Mouse (Mus musculus) CH12.LX (cell line): Measurements from ENCODE around the gene Phrf1. TPM values are rescaled to one million over a fixed set of nuclear protein-coding genes. Genes with fewer than 3 reads are reported as not detected.

Experiments used
- DNase-seq: peaks from one replicate; pipeline ENCODE4 v3.0.0-alpha.2; 2013; ENCODE audit errors: extremely low read depth
- H3K27ac ChIP-seq: 2 replicates; pipeline ENCODE4 v1.5.1; 2012; ENCODE audit warnings: low read depth, mild to moderate bottlenecking, control low read depth, moderate library complexity; ENCODE audit not compliant: insufficient read depth
- H3K27me3 ChIP-seq: replicated peaks from 2 replicates; pipeline ENCODE3; 2012; ENCODE audit warnings: inconsistent platforms
- H3K36me3 ChIP-seq, 2 experiments: replicated peaks in 1 of 2; 2 replicates each; pipeline versions ENCODE3 to v1.6.1; 2012; ENCODE audit warnings: inconsistent platforms in 1 of 2, low read length in 1 of 2, mild to moderate bottlenecking in 1 of 2, mixed read lengths in 1 of 2, moderate library complexity in 1 of 2; ENCODE audit not compliant: control insufficient read depth in 1 of 2, insufficient read depth in 1 of 2
- H3K4me1 ChIP-seq, 2 experiments: 2 replicates each; pipeline ENCODE4 v1.6.1; 2012; ENCODE audit warnings: inconsistent platforms in 1 of 2, moderate library complexity in 1 of 2; ENCODE audit not compliant: insufficient read depth in 2 of 2, control insufficient read depth in 1 of 2
- H3K4me2 ChIP-seq: 2 replicates; pipeline ENCODE4 v1.6.1; 2012; ENCODE audit warnings: low read depth, mild to moderate bottlenecking, control low read depth; ENCODE audit not compliant: poor library complexity, insufficient read depth, severe bottlenecking
- H3K4me3 ChIP-seq, 3 experiments: fragments of 150-350 bp in 1 of 3; sonication (generic) in 1 of 3; replicated peaks in 1 of 3; 2 replicates each; pipeline versions ENCODE3 to v1.5.1; 2011 to 2012; ENCODE audit warnings: low read depth in 2 of 3, low read length in 2 of 3, mild to moderate bottlenecking in 2 of 3, moderate library complexity in 2 of 3, control low read depth in 1 of 3, improper control_type of control experiment in 1 of 3, inconsistent platforms in 1 of 3, mixed read lengths in 1 of 3; ENCODE audit not compliant: poor library complexity in 1 of 3
- H3K79me2 ChIP-seq: replicated peaks from 2 replicates; pipeline ENCODE4 v1.6.1; 2012; ENCODE audit warnings: mild to moderate bottlenecking, moderate library complexity; ENCODE audit not compliant: control insufficient read depth, poor library complexity, insufficient read depth, severe bottlenecking; ENCODE audit errors: extremely low read depth
- H3K9ac ChIP-seq: 2 replicates; pipeline ENCODE4 v1.6.1; 2012; ENCODE audit warnings: low read depth, mild to moderate bottlenecking, control low read depth, moderate library complexity; ENCODE audit not compliant: insufficient read depth
- H3K9me3 ChIP-seq: replicated peaks from 2 replicates; pipeline ENCODE3; 2012; ENCODE audit warnings: low read length, inconsistent platforms, mixed read lengths
- ELF1 ChIP-seq: IDR thresholded peaks from 2 replicates; pipeline ENCODE4 v1.6.1; 2014; ENCODE audit warnings: low read depth, mild to moderate bottlenecking, inconsistent platforms, low read length, improper control_type of control experiment
- IRF4 ChIP-seq: IDR thresholded peaks from 2 replicates; pipeline ENCODE4 v1.6.1; 2014; ENCODE audit warnings: low read depth, mild to moderate bottlenecking, inconsistent platforms, low read length, improper control_type of control experiment
- MAFK ChIP-seq: IDR thresholded peaks from 2 replicates; pipeline ENCODE4 v1.6.1; 2011; ENCODE audit warnings: low read length, improper control_type of control experiment; ENCODE audit not compliant: insufficient replicate concordance
- MAZ ChIP-seq: IDR thresholded peaks from 2 replicates; pipeline ENCODE4 v1.6.1; 2012; ENCODE audit warnings: low read depth, mild to moderate bottlenecking, inconsistent platforms, low read length, improper control_type of control experiment, moderate library complexity
- MEF2A ChIP-seq: IDR thresholded peaks from 2 replicates; pipeline ENCODE4 v1.6.1; 2014; ENCODE audit warnings: low read depth, mild to moderate bottlenecking, inconsistent platforms, low read length, improper control_type of control experiment, borderline replicate concordance
- MXI1 ChIP-seq: IDR thresholded peaks from 2 replicates; pipeline ENCODE4 v1.6.1; 2011; ENCODE audit warnings: mild to moderate bottlenecking, low read depth, low read length, improper control_type of control experiment
- MYC ChIP-seq: IDR thresholded peaks from 2 replicates; pipeline ENCODE4 v1.6.1; 2011; ENCODE audit warnings: low read depth, mild to moderate bottlenecking, improper control_type of control experiment, low read length
- NELFE ChIP-seq: IDR thresholded peaks from 2 replicates; pipeline ENCODE4 v1.6.1; 2011; ENCODE audit warnings: low read depth, low read length, improper control_type of control experiment
- NRF1 ChIP-seq: IDR thresholded peaks from 2 replicates; pipeline ENCODE4 v1.6.1; 2014; ENCODE audit warnings: low read depth, mild to moderate bottlenecking, inconsistent platforms, low read length, improper control_type of control experiment, moderate library complexity
- POLR2A ChIP-seq: IDR thresholded peaks from 2 replicates; pipeline ENCODE4 v1.6.1; 2011; ENCODE audit warnings: low read depth, mild to moderate bottlenecking, improper control_type of control experiment, low read length
- POLR2AphosphoS2 ChIP-seq: IDR thresholded peaks from 2 replicates; pipeline ENCODE4 v1.6.1; 2011; ENCODE audit warnings: low read depth, low read length, improper control_type of control experiment
- RCOR1 ChIP-seq: conservative IDR thresholded peaks from 2 replicates; pipeline ENCODE4 v1.6.1; 2012; ENCODE audit warnings: low read depth, mild to moderate bottlenecking, inconsistent platforms, low read length, improper control_type of control experiment
- TBP ChIP-seq: conservative IDR thresholded peaks from 2 replicates; pipeline ENCODE4 v1.6.1; 2011; ENCODE audit warnings: low read depth, low read length, improper control_type of control experiment
- UBTF ChIP-seq: IDR thresholded peaks from 2 replicates; pipeline ENCODE4 v1.6.1; 2012; ENCODE audit warnings: low read depth, mild to moderate bottlenecking, inconsistent platforms, low read length, improper control_type of control experiment, moderate library complexity
- USF1 ChIP-seq: IDR thresholded peaks from 2 replicates; pipeline ENCODE4 v1.6.1; 2014; ENCODE audit warnings: low read depth, mild to moderate bottlenecking, inconsistent platforms, low read length, improper control_type of control experiment
- ZC3H11A ChIP-seq: IDR thresholded peaks from 2 replicates; pipeline ENCODE4 v1.6.1; 2012; ENCODE audit warnings: low read depth, mild to moderate bottlenecking, inconsistent platforms, low read length, improper control_type of control experiment
- ZKSCAN1 ChIP-seq: IDR thresholded peaks from 2 replicates; pipeline ENCODE4 v1.6.1; 2012; ENCODE audit warnings: low read depth, inconsistent platforms, low read length, improper control_type of control experiment, borderline replicate concordance
- ZNF384 ChIP-seq: IDR thresholded peaks from 2 replicates; pipeline ENCODE4 v1.6.1; 2012; ENCODE audit warnings: low read depth, low read length, improper control_type of control experiment, inconsistent platforms
- dilution Hi-C: fragments of 300-500 bp; cut with MboI; formaldehyde crosslinking; loops from 2 replicates; pipeline ENCODE4 v1.14.3; 2020; ENCODE audit warnings: low sequenced_read_pairs; ENCODE audit not compliant: extremely low pct_unique_long_range_greater_than_20kb, extremely low pct_ligation_motif_present
- in situ Hi-C: fragments of 300-500 bp; cut with MboI; formaldehyde crosslinking; loops from 3 replicates; pipeline ENCODE4 v1.14.3; 2019; ENCODE audit warnings: low sequenced_read_pairs, low pct_ligation_motif_present, low pct_unique_long_range_greater_than_20kb, mixed read lengths
- polyA plus RNA-seq: library from polyadenylated mRNA; unstranded; fragments of >175 nt; gene quantifications from 2 replicates; pipeline ENCODE4 v1.2.1, GENCODE M21; 2012; ENCODE audit warnings: low read depth; ENCODE audit not compliant: insufficient read length
- total RNA-seq, 2 experiments: library from RNA; depleted of rRNA; stranded (reverse); fragments of 300-350 nt in 1 of 2; fragments of >200 nt in 1 of 2; gene quantifications; 2 replicates each; pipeline ENCODE4 v1.2.3; 2012 to 2014

Gene Phrf1
- total and polyA plus RNA-seq, 3 experiments: 22.4 to 59.2 (median 52.5) TPM

GRCm38 (mm10) chr7:141268466-141269272 is 40.1 kb downstream of the Phrf1 start:
- dilution Hi-C loops: no loop called here
- no peak for DNase-seq

DNA sequence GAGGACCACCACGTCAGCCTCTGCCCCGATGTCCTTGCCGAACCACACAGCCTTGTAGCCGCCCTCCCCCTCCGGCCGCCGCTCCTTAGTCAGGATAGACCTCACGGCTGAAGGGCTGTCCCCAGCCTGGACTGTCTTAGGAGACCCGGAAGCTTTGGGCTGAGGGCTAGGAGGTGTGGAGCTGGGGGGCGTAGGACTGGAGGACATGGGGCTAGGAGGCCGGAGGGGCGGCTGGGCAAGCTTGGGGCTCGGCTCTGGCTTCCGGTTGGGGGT is 40.6 kb downstream of the Phrf1 start:
- Histone ChIP-seq H3K4me1 (peaks cover 11 to 26% of the 10 kb centered on the region in 2 experiments), H3K27me3 (no peaks in the 10 kb centered on the region), H3K79me2 (no peaks in the 10 kb centered on the region), H3K4me2 (no peak overlapping the region), H3K36me3 (peaks cover 5 to 39% of the 10 kb centered on the region in 2 experiments), H3K9ac (no peak overlapping the region), H3K27ac (no peak overlapping the region), H3K4me3 (no peak overlapping the region)
- no peak for DNase-seq
- dilution Hi-C loops (no loop called here), in situ Hi-C loops (loop anchor here (10.0 kb wide), 1 partner anchor 96 kb away; no protein-coding TSS in a partner anchor)
- no peak for TF ChIP-seq POLR2A
- TF ChIP-seq MAZ: no peak
- no peak for TF ChIP-seq ZKSCAN1
- TF ChIP-seq MXI1: no peak
- no peak for TF ChIP-seq USF1
- TF ChIP-seq ELF1: no peak
- TF ChIP-seq NELFE: no peak
- TF ChIP-seq RCOR1: no peak
- no peak for TF ChIP-seq MAFK
- TF ChIP-seq UBTF: no peak
- no peak for TF ChIP-seq ZC3H11A
- TF ChIP-seq, all 38 proteins: peak for 0
- no peaks in the 10 kb centered on the region for H3K9me3 ChIP-seq

More at GRCm38 (mm10) chr7:141268466-141269272, 40.1 kb downstream of the Phrf1 start:
- Histone ChIP-seq H3K27ac (no peak overlapping the region), H3K36me3 (peaks cover 10 to 40% of the 10 kb centered on the region in 2 experiments), H3K4me1 (peaks cover 14 to 27% of the 10 kb centered on the region in 2 experiments), H3K79me2 (no peaks in the 10 kb centered on the region), H3K4me2 (no peak overlapping the region), H3K9ac (no peak overlapping the region), H3K27me3 (no peaks in the 10 kb centered on the region), H3K4me3 (no peak overlapping the region), H3K9me3 (no peaks in the 10 kb centered on the region)
- no peak for TF ChIP-seq MAZ
- no peak for TF ChIP-seq NRF1
- no peak for TF ChIP-seq POLR2AphosphoS2
- TF ChIP-seq ELF1: no peak
- TF ChIP-seq MYC: no peak
- no peak for TF ChIP-seq ZNF384
- no peak for TF ChIP-seq MEF2A
- TF ChIP-seq IRF4: no peak
- TF ChIP-seq TBP: no peak
- in situ Hi-C loops: loop anchor here (10.0 kb wide), 1 partner anchor 96 kb away; no protein-coding TSS in a partner anchor
